Mouse (Mus musculus) frontal cortex, postnatal 14 days (tissue): ENCODE data around the gene Unc13c.

Experiments used
- DNase-seq, 2 experiments: peaks; one replicate each; pipeline ENCODE4 v3.0.0; 2022; ENCODE audit warnings: low spot score in 2 of 2

The Unc13c gene

GRCm38 (mm10) chr9:73882393-73882919, 86.3 kb downstream of the Unc13c start:
- no peak for DNase-seq

GRCm38 (mm10) chr9:73867410-73868067, 101.2 kb downstream of the Unc13c start:
- no peak for DNase-seq

DNA sequence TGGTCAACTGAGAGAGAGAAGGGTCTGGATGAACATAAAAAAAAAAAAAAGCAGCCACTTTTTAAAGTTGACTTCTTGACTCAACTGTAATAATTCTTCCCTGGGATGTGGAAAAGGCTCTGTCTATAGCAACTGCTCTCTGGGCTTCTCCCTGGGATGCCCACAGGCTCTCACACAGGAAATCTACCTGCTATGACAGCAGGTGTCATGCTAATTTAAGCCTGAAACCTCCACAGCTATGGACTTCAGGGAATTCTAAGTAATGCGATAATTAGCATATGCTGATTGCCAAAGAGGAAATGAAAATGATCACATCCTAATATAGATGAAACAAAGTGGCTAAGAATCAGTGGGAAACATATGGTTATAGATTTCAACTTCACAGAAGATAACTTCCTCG, 102.1 kb downstream of the Unc13c start:
- DNase-seq, result no peak

DNA sequence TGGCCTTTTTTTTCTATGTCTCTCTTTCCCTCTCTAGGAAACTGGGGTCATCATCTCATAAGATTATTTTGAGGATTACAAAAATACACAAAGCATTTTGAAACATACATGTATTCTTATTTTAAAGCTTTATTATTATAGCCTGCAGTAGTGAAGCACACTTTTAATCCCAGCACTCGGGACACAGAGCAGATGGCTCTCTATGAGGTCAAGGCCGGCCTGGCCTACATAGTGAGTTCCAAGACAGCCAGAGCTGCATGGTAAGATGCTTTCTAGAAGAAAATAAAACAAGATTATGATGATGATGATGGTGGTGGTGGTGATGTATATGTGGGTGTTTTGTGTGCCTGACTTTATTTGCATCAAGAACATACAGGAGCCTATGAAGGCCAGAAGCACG, 109.3 kb downstream of the Unc13c start:
- no peak for DNase-seq

GRCm38 (mm10) chr9:73854281-73854680, 114.5 kb downstream of the Unc13c start:
- no peak for DNase-seq

DNA sequence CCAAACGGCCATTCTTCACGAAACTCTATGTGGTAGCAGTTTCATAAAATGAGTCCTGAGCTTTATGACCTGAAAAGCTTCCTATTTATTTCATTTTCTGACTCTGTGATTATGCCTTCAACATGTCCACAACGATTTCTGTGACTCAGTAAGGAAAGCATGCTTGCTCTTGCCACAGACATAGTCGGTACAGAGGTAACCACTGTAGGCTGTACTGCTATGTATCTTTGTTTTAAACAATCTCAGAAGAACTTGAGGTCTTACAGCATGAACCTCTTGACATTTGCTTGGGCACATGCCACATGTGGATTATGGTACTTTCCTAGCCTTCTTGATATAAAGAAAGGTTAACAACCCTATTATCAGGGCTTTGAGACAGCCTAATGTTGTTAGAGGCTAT, 162.1 kb downstream of the Unc13c start:
- no peak for DNase-seq

DNA sequence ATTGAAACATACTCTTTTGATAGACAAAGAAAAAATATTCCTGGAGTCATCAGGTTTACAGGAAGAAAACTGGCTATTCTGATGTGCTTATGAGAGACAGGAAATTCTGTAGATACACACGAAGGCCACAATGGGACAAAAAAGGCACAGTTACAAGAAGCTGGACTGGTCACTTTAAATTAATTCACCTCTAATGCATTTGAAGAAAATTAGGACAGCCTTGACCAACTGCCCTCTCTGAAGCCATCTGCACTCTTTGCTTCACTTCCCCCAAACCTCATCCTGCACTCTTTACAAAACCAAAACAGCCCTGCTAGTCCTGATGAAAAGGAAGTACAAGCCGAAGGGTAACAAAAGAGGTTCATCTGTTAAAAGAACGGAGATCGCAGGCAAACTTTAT, 194.2 kb downstream of the Unc13c start:
- DNase-seq, result no peak

- no peak for DNase-seq
These were observed 213.6 kb downstream of the Unc13c start for GRCm38 (mm10) chr9:73755185-73755584.

- no peak for DNase-seq
These were observed 215.3 kb downstream of the Unc13c start for GRCm38 (mm10) chr9:73753480-73753879.

DNA sequence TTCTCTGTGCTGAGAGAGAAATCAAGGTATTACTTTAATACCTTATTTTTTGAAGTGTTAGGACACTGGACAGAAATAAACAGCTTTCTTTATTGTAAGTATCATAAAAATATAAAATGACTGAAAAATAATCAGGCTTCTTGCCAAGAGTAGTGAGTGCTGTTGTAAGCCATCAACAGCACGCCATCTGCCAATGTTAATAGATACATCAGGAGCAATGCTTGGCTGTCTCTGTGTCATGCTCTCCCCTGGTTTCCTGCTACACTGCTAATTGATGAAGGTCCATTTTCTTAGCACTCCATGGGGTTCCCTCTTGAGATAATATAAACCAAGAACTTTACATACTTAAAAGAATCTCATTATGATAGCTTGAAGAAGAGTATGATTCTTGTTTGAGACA, 217.4 kb downstream of the Unc13c start:
- no peak for DNase-seq

DNA sequence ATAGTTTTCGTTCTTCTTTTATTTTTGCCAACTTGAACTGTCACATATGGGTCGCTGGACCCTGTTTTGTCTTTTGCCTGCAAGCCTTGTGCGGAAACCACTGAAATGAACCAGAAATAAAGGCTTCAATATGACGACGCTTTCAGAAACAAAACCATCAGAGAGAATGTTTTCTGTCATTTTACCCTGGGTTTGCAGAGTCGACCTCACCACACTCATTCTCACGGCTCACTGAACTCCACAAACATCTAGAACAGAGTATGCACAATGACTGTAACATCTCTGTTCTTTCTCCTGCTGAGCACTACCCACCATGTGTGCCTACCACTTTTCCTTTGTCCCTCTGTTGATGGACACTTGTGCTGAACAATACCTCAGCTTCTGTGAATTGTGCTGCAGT, 234.3 kb downstream of the Unc13c start:
- no peak for DNase-seq

DNA sequence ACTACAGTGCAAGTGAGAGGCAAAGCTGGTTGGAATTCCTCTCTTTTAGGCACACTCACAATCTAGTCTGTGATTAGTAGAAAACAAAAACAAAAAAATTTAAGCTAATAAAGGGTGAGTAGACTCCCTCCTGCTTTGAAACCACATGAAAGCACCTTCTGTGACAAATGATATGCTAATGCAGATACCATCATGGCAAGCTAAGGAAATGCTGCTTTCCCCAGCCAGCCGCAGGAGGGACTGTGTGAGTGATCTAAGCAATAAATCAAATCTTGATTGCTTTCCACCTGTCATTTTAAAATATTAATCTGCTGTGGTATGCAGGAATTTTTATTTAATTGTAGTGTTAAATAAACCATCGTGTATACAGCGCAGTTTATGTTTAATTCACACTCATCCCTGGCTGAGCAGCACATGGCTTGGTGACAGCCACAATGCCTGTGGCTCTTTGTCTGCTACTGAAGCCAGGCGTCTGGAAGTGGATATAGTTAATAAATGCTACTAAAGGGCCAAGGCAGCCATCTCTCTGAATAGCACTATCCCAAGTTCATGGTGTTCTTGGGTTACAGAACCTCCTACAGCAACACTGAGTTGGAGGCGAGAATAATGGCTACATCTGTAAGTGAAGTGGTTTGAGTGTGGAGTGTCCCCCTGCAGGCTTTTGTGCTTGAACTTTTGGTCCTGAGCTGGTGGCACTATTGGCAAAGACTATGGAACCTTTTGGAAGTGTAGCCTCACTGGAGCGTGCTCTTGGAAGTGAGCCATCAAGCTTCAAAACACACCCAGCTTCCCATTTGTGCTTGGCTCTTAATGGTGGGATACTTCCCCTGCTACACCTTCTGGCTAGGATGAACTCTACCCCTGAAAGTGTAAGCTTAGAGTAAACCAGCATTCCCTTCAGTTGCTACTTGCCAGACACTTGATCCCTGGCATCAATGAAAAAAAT, 242.8 kb downstream of the Unc13c start:
- DNase-seq, result no peak

- no peak for DNase-seq
These were observed 244.0 kb downstream of the Unc13c start for GRCm38 (mm10) chr9:73724776-73725175.

GRCm38 (mm10) chr9:73713508-73713907, 255.3 kb downstream of the Unc13c start:
- DNase-seq, result no peak

GRCm38 (mm10) chr9:73697103-73697502, 271.7 kb downstream of the Unc13c start:
- DNase-seq, result no peak

DNA sequence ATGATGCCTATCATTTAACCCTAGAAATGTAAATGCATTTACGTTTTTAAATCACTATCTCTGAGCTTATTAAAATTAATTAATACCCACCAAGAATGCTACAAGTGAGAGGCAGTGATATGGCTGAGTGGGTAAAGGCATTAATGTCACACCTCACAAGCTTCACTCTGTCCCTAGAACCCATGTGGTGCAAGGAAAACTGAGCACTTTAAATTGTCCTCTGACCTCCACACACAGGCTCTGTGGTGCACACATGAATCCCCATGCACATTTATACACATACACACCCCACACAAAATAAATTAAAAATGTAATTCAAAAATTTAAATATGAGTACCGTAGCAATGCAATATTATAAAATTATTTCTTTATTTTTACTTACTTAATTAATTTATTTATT, 287.2 kb downstream of the Unc13c start:
- no peak for DNase-seq

DNA sequence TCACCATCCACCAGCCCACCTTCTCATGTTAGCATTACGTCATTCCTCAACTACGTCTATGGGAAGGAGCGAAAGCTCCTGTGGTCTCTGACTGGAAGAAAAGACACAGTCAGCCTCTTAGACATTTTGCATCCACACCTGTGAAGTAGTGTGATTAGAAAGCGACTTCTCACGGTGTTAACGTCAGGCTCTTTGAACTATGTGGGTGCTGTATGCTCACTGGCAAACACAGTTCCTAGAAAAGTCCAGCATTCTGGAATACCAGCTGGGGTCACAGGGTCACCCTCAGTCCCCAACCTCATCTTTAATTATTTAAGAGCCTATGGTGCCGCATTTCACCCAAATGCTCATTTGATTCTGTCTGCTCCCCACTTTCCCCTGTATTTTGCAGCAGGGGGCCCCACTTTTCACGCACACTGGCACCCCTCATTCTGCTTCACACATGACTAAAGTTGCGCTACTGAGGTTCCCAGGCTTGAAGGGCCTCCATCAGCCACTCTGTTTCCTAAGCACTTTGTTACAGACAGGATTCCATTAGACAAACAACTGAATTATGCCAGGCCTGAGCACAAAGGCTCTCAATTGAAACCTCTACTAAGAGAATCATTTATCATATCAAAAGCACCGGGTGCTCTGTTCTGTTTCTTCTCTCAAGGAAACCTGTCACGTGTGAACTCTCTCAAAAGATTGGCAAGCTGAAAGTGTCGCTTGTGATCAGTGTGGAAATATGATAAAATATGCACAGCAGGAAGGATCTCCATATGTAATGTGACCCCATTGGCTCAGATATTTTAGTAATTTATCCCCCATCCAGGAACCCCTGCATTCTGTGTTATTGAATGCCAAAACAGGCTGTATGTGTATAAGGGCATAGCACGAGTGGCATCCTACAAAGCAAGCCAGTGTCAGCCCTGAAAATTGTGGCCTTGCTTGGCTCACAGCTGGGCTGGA, 287.9 kb downstream of the Unc13c start:
- DNase-seq, result no peak

DNA sequence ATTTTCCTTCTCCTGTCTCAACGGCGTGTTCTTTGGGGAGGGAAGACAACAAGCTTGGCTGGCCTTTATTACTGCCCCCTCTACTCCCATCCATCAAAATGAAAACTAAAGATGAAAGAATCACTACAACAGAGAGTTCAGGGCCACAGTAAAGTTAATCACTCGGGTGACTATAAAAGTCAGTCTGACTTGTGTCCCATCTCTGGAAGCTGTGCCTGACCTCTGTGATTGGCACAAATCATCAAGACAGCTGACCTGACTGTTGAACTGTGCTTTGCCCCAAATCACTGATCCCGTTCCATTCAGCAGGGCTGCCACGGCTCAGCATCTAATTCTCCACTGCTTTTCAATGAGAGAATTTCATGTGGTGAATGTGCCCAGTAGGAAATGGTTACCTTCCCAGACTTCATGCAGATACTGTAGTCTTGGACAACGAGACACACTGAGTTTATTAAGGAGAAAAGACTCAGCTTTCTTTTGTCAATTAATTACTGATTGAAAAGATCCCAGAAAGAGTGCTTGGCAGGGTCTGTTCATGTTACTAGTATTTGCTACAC, 297.0 kb downstream of the Unc13c start:
- DNase-seq, result no peak

- DNase-seq, result no peak
These were observed 298.7 kb downstream of the Unc13c start for GRCm38 (mm10) chr9:73670040-73670439.

GRCm38 (mm10) chr9:73662839-73663238, 305.9 kb downstream of the Unc13c start:
- DNase-seq, result no peak

DNA sequence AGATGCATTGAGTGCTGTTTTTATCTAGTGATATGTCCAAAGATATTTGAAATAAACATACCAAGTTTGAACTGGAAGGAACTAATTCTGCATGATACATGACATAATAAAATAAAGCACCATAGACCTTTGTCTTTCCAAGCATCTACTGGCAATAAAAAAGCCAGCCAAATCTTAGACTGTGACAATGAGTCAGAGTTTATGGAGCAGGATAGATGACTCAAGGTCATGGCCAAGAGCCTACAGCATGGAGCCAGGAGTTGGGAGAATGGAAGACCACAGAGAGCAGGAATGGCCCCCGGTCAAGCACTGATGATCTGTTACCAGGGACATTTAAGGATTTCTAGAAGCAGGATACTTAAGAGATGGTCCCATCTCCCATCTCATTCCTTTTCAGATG, 319.7 kb downstream of the Unc13c start:
- DNase-seq, result no peak
